Mouse (Mus musculus): ENCODE results near the gene Tmem89. TPM values are rescaled to one million over a fixed set of nuclear protein-coding genes. Genes with fewer than 3 reads are reported as not detected.
A peak's percentile ranks its signal among the peaks of the same experiment; 100 is the strongest.

Tmem89 gene
- total RNA-seq (2021): under 1 TPM; 0.52 to 0.67 TPM
- long read RNA-seq, experiment 1, partial matches to known transcripts: 0 of 1 reads
- long read RNA-seq, experiment 1, other reads (novel, unspliced or antisense): 0 of 1 reads
- long read RNA-seq, experiment 2: 0 reads

GRCm38 (mm10) chr9:108914491-108914890 is at the start of gene Tmem89:
Gene Tmem89, plus strand, starts transcription at chr9:108914619.
- no peak for TF ChIP-seq CTCF (conservative IDR thresholded peaks at IDR 0.05)
- H3K27ac ChIP-seq: peak within 1 kb of the TSS; percentile 76

GRCm38 (mm10) chr9:108912308-108912707 is 2.1 kb upstream of the Tmem89 start:
- no peak overlapping the region for H3K4me3 ChIP-seq
- TF ChIP-seq CTCF (conservative IDR thresholded peaks at IDR 0.05): no peak
- H3K27ac ChIP-seq: no peak overlapping the region
- DNase-seq (ENCODE audit: low spot score in 2 of 2): no peak

More at GRCm38 (mm10) chr9:108914491-108914890, at the start of gene Tmem89:
- H3K4me3 ChIP-seq: no peak within 1 kb of the TSS
- peak; percentile 56 to 63 for DNase-seq (ENCODE audit: low spot score in 2 of 2)

DNA sequence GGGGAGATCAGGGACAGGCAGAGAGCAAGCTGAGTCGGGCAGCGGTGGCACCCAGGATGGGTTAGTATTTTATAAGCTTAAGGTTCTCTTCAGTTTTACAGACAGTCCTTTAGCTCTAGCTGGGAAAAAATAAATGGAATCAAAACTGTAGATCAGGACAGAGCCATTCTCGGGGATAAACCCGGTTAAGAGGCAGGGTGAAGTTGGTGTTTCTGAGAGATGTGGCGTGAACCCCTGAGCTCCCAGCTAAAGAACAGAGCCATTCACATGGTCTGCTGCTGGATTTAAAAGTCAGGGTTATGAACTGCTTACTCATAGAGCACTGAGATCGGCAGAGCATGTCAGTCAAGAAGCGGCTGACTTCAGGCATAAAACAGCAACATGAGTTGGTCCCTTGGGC is 1.3 kb upstream of the Tmem89 start:
- no peak for TF ChIP-seq CTCF (conservative IDR thresholded peaks at IDR 0.05)
- no peak for DNase-seq (ENCODE audit: low spot score in 2 of 2)
- Histone ChIP-seq H3K4me3 (no peak overlapping the region), H3K27ac (no peak overlapping the region)

- H3K27ac ChIP-seq: peak overlapping the region; percentile 76
- no peak for DNase-seq (ENCODE audit: low spot score in 2 of 2)
- no peak overlapping the region for H3K4me3 ChIP-seq
- no peak for TF ChIP-seq CTCF (conservative IDR thresholded peaks at IDR 0.05)
Measured at GRCm38 (mm10) chr9:108913621-108914020, 798 bp upstream of the Tmem89 start.

- Histone ChIP-seq H3K27ac (no peak overlapping the region), H3K4me3 (no peak overlapping the region)
- no peak for TF ChIP-seq CTCF (conservative IDR thresholded peaks at IDR 0.05)
- DNase-seq (ENCODE audit: low spot score in 2 of 2): no peak
Measured at GRCm38 (mm10) chr9:108925897-108926296, 11.5 kb downstream of the Tmem89 start.

DNA sequence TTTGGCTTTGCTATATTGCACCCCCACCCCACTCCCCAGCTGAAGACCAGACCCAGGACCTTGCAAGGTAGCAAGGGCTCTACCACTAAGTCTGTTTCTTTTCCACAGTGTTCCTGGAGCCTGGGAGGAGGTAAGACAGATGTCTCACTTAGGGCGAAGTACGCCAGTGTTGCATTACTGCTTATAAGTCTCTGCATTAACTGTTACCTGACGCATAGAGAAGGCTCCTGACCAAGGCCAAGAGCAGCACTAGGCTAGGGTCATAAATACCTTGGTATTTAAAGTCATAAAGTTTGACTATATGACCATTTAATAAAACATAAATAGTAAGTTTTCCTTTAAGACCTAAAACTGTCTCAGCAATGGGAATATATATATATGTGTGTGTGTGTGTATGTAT is 14.0 kb downstream of the Tmem89 start:
- H3K4me3 ChIP-seq: no peak overlapping the region
- no peak for DNase-seq (ENCODE audit: low spot score in 2 of 2)
- no peak overlapping the region for H3K27ac ChIP-seq
- TF ChIP-seq CTCF (conservative IDR thresholded peaks at IDR 0.05): no peak

- H3K4me3 ChIP-seq: no peak overlapping the region
- no peak for DNase-seq (ENCODE audit: low spot score in 2 of 2)
- peak overlapping the region; percentile 96; the same call in 1 of the 2 replicates for H3K27ac ChIP-seq
- TF ChIP-seq CTCF (conservative IDR thresholded peaks at IDR 0.05): no peak
Measured at GRCm38 (mm10) chr9:108935991-108936390, 21.6 kb downstream of the Tmem89 start.

- Histone ChIP-seq H3K4me3 (peak within 1 kb of the TSS; percentile 89), H3K27ac (peak within 1 kb of the TSS; percentile 96)
- peak; percentile 96 for TF ChIP-seq CTCF (conservative IDR thresholded peaks at IDR 0.05)
- peak; percentile 92 to 95 for DNase-seq (ENCODE audit: low spot score in 2 of 2)
Measured at GRCm38 (mm10) chr9:108936418-108937364, 22.3 kb downstream of the Tmem89 start, which contains the start of gene Uqcrc1. Gene Uqcrc1, plus strand, starts transcription at chr9:108936633.

DNA sequence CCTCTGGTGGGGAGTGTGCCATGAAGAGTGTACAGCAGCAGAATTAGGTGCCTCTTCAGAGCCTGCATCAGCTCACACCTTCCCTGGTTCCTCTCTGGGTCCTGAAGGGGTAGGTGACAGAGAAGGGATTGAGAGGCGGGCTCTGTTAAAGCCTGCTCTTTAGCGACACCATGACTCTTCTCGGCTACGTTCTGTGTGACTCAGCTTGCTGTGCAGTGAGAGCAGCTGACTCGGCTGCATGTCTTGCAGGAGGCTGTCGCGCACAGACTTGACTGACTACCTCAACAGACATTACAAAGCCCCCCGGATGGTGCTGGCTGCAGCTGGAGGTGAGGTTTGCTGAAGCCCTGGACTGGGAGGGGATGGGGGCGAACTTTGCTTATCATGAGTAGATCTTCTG is 30.7 kb downstream of the Tmem89 start:
- TF ChIP-seq CTCF (conservative IDR thresholded peaks at IDR 0.05): no peak
- peak in 1 of 2 experiments; percentile 28 for DNase-seq (ENCODE audit: low spot score in 2 of 2)
- H3K4me3 ChIP-seq: no peak overlapping the region
- no peak overlapping the region for H3K27ac ChIP-seq

DNA sequence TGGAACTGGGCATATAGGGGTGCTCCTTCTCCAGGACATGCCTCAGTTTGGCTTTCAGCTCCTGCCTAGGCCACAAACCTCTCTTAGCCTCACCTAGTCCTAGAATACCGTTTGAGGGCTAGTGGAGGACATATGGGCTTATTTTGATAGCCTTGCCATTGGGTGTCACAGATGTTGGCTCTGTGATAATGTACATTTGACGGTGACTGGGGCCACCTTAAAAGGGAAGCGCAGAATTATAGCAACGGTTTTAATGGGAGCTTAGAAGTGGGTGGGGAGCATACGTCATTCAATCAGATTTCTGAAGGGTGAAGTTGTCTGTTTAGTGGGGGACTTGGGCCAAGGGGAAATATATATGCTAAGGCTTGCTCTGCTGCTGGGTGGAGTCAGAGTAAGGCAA is 31.2 kb downstream of the Tmem89 start:
- TF ChIP-seq CTCF (conservative IDR thresholded peaks at IDR 0.05): no peak
- no peak overlapping the region for H3K4me3 ChIP-seq
- DNase-seq (ENCODE audit: low spot score in 2 of 2): no peak
- H3K27ac ChIP-seq: no peak overlapping the region

- Histone ChIP-seq H3K27ac (no peak overlapping the region), H3K4me3 (no peak overlapping the region)
- DNase-seq (ENCODE audit: low spot score in 2 of 2): no peak
- TF ChIP-seq CTCF (conservative IDR thresholded peaks at IDR 0.05): no peak
Measured at GRCm38 (mm10) chr9:108949231-108949966, 35.0 kb downstream of the Tmem89 start.

- DNase-seq (ENCODE audit: low spot score in 2 of 2): no peak
- no peak overlapping the region for H3K4me3 ChIP-seq
- no peak for TF ChIP-seq CTCF (conservative IDR thresholded peaks at IDR 0.05)
- no peak overlapping the region for H3K27ac ChIP-seq
Measured at GRCm38 (mm10) chr9:108949967-108950728, 35.7 kb downstream of the Tmem89 start.
